Mouse (Mus musculus) intestine, embryonic 14.5 days (tissue): ENCODE data around the gene Nsg2. TPM values are rescaled to one million over a fixed set of nuclear protein-coding genes. Genes with fewer than 3 reads are reported as not detected.

Experiments used
- ATAC-seq: fragments of 200-750 bp; cut with Nextera tagmentation; replicated peaks from 2 replicates; pipeline ENCODE4 v1.8.0; 2017; ENCODE audit warnings: low read depth, moderate number of reproducible peaks, moderate TSS enrichment, moderate library complexity; ENCODE audit not compliant: low FRiP score, low TSS enrichment
- DNase-seq: peaks from one replicate; pipeline ENCODE4 v3.0.0-alpha.2; 2018; ENCODE audit warnings: low spot score
- H3K27ac ChIP-seq: fragments of 300-500 bp; sonication (generic); 2 replicates; pipeline ENCODE4 v1.5.1; 2014; ENCODE audit warnings: low read depth, mild to moderate bottlenecking, control low read depth
- H3K27me3 ChIP-seq: fragments of 300-500 bp; sonication (generic); replicated peaks from 2 replicates; pipeline ENCODE4 v1.6.1; 2014; ENCODE audit warnings: low read length, control low read depth; ENCODE audit not compliant: control insufficient read depth, insufficient read depth
- H3K36me3 ChIP-seq: fragments of 300-500 bp; sonication (generic); 2 replicates; pipeline ENCODE4 v1.6.1; 2014; ENCODE audit warnings: low read length, control low read depth; ENCODE audit not compliant: control insufficient read depth, insufficient read depth
- H3K4me1 ChIP-seq: fragments of 300-500 bp; sonication (generic); replicated peaks from 2 replicates; pipeline ENCODE4 v1.6.1; 2014; ENCODE audit warnings: low read length, control low read depth, mixed read lengths; ENCODE audit not compliant: control insufficient read depth, insufficient read depth
- H3K4me2 ChIP-seq: fragments of 300-500 bp; sonication (generic); 2 replicates; pipeline ENCODE4 v1.6.1; 2014; ENCODE audit warnings: low read length
- H3K4me3 ChIP-seq: fragments of 300-500 bp; sonication (generic); 2 replicates; pipeline ENCODE4 v1.5.1; 2014; ENCODE audit warnings: low read depth, low read length, control low read depth, mixed read lengths
- H3K9ac ChIP-seq: fragments of 300-500 bp; sonication (generic); 2 replicates; pipeline ENCODE4 v1.6.1; 2014; ENCODE audit warnings: mild to moderate bottlenecking, low read length
- H3K9me3 ChIP-seq: fragments of 300-500 bp; sonication (generic); 2 replicates; pipeline ENCODE4 v1.6.1; 2016; ENCODE audit warnings: low read length, control low read depth; ENCODE audit not compliant: control insufficient read depth
- WGBS: fragments of 180-500 bp; shearing (Covaris S2); extraction: QIAGEN DNeasy Blood & Tissue Kit; methylation state at CpG from one replicate; pipeline ENCODE4 v1.1.7; 2014; 5-methylcytosine and 5-hydroxymethylcytosine counted together
- polyA plus RNA-seq: library from polyadenylated mRNA; unstranded; fragments of >200 nt; fragmentation: Nextera tagmentation; extraction: Ambion mirVana; gene quantifications from 2 replicates; pipeline ENCODE4 v1.2.1, GENCODE M21; 2014

Nsg2 gene
- polyA plus RNA-seq, 1 experiment from 2014 or later, result 4.0 TPM

DNA sequence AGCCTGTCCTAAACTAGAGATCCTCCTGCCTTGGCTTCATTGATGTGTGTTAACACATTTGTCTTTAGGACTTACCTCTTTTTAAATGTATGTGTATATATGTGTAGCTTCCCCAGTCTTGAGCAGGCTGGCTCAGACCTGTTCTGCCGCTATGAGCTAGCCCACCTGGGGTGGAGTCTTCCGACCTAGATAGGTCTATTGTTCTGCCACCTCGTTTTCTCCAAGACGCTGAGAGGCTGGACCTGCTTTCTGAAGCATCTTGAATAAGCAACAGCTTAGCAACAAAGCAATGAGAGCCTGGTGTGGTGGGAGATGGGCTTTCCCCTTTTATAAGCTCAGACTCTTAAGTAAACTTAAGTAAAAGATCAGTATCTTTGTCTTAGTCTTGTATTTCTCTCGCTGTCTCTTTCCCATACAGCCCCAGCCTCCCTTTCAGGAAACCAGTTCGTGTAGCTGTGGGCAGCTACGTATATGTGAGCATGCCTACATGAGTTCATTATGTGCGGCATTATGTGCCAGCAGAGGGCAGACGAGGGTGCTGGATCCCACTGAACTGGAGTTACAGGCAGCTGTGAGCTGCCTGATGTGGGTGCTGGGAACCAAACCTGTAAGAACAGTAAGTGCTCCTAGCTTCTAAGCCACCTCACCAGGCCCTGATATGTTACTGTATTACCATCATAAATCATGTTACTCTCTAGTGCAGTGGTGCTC lies 104.3 kb downstream of the Nsg2 start:
- Histone ChIP-seq H3K27me3 (no peaks in the 10 kb centered on the region), H3K4me3 (no peak overlapping the region), H3K9ac (no peak overlapping the region), H3K9me3 (no peaks in the 10 kb centered on the region), H3K36me3 (no peaks in the 10 kb centered on the region), H3K27ac (no peak overlapping the region), H3K4me2 (no peak overlapping the region), H3K4me1 (peaks cover 19% of the 10 kb centered on the region)
- DNase-seq (no peak), ATAC-seq (no peak)
- WGBS, result 60% methylated on average over 9 of the region's 9 CpGs

DNA sequence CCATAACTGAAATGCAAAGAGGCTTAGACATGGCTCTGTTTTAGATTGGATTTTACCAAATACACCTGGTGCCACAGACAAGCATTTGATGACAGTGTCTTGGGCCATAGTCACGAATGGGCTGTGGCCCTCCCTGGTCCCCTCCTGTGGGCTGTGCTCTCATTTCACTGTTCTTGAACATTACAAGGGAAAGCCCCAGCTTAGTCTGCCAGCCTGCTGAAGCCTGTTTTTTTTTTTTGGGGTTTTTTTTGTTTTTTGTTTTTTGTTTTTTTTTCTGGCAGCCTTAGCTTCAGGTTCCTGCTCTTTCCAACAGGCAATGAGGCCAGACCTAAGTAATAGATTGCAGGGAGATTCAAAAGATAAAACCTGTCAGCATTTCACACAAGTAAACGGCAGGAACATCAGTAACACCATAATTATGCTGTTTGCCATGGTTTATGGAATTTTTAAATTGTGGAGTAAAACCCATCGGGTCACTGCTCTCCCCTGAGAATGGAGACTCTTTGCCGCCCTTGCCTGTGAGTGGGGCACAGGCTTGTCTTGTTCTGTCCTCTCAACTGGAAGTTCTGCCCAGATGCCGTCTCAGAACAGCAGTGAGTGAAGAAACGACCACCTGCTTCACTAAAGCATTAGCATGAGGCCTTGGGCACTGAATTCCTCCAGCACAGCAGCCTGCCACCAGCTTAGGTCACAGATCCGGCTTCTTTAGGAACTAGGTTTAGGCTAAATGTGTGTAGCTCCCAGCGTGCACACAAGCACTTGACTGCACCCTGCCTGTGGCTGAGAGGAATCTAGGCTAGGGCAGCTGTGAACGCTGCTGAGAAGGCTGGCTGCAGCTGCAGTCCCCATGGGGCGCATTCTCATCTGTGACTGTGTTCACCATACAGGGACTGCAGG lies 105.7 kb downstream of the Nsg2 start:
- H3K4me2 ChIP-seq, result no peak overlapping the region
- no peak overlapping the region for H3K9ac ChIP-seq
- no peak overlapping the region for H3K4me3 ChIP-seq
- no peak for ATAC-seq
- H3K9me3 ChIP-seq, result no peaks in the 10 kb centered on the region
- WGBS, result 42% methylated on average over 10 of the region's 10 CpGs
- H3K36me3 ChIP-seq, result no peaks in the 10 kb centered on the region
- DNase-seq, result no peak
- peaks cover 19% of the 10 kb centered on the region for H3K4me1 ChIP-seq
- H3K27me3 ChIP-seq, result no peaks in the 10 kb centered on the region
- no peak overlapping the region for H3K27ac ChIP-seq

GRCm38 (mm10) chr11:32106647-32106985 lies 106.4 kb downstream of the Nsg2 start:
- WGBS, result 87% methylated on average over 4 of the region's 4 CpGs
- H3K4me3 ChIP-seq, result no peak overlapping the region
- DNase-seq (no peak), ATAC-seq (no peak)
- H3K9me3 ChIP-seq, result no peaks in the 10 kb centered on the region
- no peaks in the 10 kb centered on the region for H3K27me3 ChIP-seq
- no peak overlapping the region for H3K4me2 ChIP-seq
- no peaks in the 10 kb centered on the region for H3K36me3 ChIP-seq
- H3K4me1 ChIP-seq, result peaks cover 18% of the 10 kb centered on the region; the same call in 1 of the 2 replicates
- no peak overlapping the region for H3K27ac ChIP-seq
- no peak overlapping the region for H3K9ac ChIP-seq

DNA sequence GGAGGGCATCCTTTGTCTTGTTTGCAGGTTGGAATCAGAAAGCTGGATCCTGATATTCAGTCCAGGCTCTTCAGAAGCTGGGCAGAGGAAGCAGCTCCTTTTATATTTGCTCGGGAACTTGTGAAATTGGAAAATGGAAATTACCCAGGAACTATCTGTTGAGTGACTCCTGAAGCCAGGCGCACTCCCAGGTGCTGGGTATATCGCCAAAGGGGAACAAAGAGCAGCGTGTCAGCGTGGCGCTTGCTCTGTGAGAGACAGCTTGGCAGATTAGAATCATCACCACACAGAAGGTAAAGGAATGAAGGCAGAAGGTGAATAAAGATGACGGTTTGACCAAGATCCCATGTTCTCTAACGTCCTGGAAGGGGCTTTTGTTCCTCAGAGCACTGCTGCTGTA lies 108.2 kb downstream of the Nsg2 start:
- Histone ChIP-seq H3K27me3 (no peaks in the 10 kb centered on the region), H3K9me3 (no peaks in the 10 kb centered on the region), H3K9ac (no peak overlapping the region), H3K27ac (no peak overlapping the region), H3K4me1 (no peaks in the 10 kb centered on the region), H3K4me2 (no peak overlapping the region), H3K36me3 (no peaks in the 10 kb centered on the region), H3K4me3 (no peak overlapping the region)
- WGBS, result 77% methylated on average over 8 of the region's 8 CpGs
- no peak for ATAC-seq
- DNase-seq, result no peak

Other genes with a start within 250 kb of the Nsg2 start
- gene Cpeb4, start 128.3 kb upstream of the Nsg2 start, polyA plus RNA-seq, result 4.3 and 4.7 TPM in 2 replicates
- 0.12 TPM in 1 of 2 replicates, not detected in the other for gene 4930524B15Rik, start 34.9 kb upstream of the Nsg2 start, polyA plus RNA-seq
- gene Il9r, start 199.8 kb downstream of the Nsg2 start, polyA plus RNA-seq, result not detected in 2 replicates
- 58.0 and 60.7 TPM in 2 replicates for gene Snrnp25, start 205.0 kb downstream of the Nsg2 start, polyA plus RNA-seq
- 45.6 and 57.9 TPM in 2 replicates for gene Rhbdf1, start 221.8 kb downstream of the Nsg2 start, polyA plus RNA-seq
- gene Mpg, start 226.0 kb downstream of the Nsg2 start, polyA plus RNA-seq, result 36.2 and 39.3 TPM in 2 replicates